Mouse (Mus musculus) olfactory bulb, adult 2 months (tissue): ENCODE measurements around the gene Dlg2.

Experiments used
- CTCF ChIP-seq: fragments of 200-500 bp; IDR thresholded peaks from 2 replicates; pipeline ENCODE4 v1.5.1; 2012; ENCODE audit warnings: low read depth, mild to moderate bottlenecking, low read length, moderate library complexity; ENCODE audit not compliant: insufficient read depth
- POLR2A ChIP-seq: fragments of 200-500 bp; IDR thresholded peaks from 2 replicates; pipeline ENCODE4 v1.6.1; 2012; ENCODE audit warnings: mild to moderate bottlenecking, low read depth, low read length, moderate library complexity; ENCODE audit not compliant: insufficient read depth

DNA sequence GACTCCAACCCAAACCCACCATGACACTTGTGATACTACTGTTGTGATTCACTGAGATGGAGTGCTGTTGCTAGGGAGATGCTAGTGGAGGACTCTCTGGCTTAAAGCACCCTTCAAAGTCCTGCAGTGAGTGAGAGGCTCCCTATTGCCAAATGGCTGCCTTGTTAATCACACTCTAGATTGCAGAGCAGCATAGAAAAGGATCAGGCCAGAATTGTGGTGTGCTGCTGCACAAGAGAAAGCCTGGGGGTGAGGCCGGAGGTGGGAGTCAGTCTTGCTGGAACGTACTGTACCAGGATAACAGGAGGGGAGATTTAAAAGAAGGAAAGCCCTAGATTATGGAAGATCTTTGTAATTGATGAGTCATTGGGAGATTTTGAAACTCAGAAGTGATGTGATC is 1094.5 kb downstream of the Dlg2 start:
- no peak for TF ChIP-seq CTCF
- no peak for TF ChIP-seq POLR2A
